Mouse (Mus musculus) stomach, embryonic 14.5 days (tissue): ENCODE data around the gene Ethe1. TPM values are rescaled to one million over a fixed set of nuclear protein-coding genes. Genes with fewer than 3 reads are reported as not detected.

Source experiments
- ATAC-seq: fragments of 200-750 bp; cut with Nextera tagmentation; 2 replicates; pipeline ENCODE4 v1.8.0; 2017; ENCODE audit warnings: low read depth, moderate TSS enrichment; ENCODE audit not compliant: insufficient number of reproducible peaks, insufficient read depth, low FRiP score
- H3K27ac ChIP-seq: fragments of 300-500 bp; sonication (generic); 2 replicates; pipeline ENCODE4 v1.5.1; 2014; ENCODE audit warnings: mild to moderate bottlenecking, low read length, moderate library complexity, mixed read lengths
- H3K27me3 ChIP-seq: fragments of 300-500 bp; sonication (generic); 2 replicates; pipeline ENCODE4 v1.6.1; 2014; ENCODE audit warnings: low read length, control low read depth, mixed read lengths; ENCODE audit not compliant: control insufficient read depth, insufficient read depth
- H3K36me3 ChIP-seq: fragments of 300-500 bp; sonication (generic); 2 replicates; pipeline ENCODE4 v1.6.1; 2014; ENCODE audit warnings: mild to moderate bottlenecking, control low read depth, low read length, moderate library complexity, mixed read lengths; ENCODE audit not compliant: control insufficient read depth, insufficient read depth
- H3K4me1 ChIP-seq: fragments of 300-500 bp; sonication (generic); 2 replicates; pipeline ENCODE4 v1.6.1; 2014; ENCODE audit warnings: low read length, control low read depth, mixed read lengths; ENCODE audit not compliant: control insufficient read depth, insufficient read depth
- H3K4me2 ChIP-seq: fragments of 300-500 bp; sonication (generic); replicated peaks from 2 replicates; pipeline ENCODE4 v1.6.1; 2014; ENCODE audit warnings: low read depth, low read length, control low read depth
- H3K4me3 ChIP-seq: fragments of 300-500 bp; sonication (generic); 2 replicates; pipeline ENCODE4 v1.5.1; 2014; ENCODE audit warnings: low read depth, low read length, control low read depth
- H3K9ac ChIP-seq: fragments of 300-500 bp; sonication (generic); replicated peaks from 2 replicates; pipeline ENCODE4 v1.6.1; 2014; ENCODE audit warnings: low read depth, mild to moderate bottlenecking, control low read depth, low read length, moderate library complexity, mixed read lengths
- H3K9me3 ChIP-seq: fragments of 300-500 bp; sonication (generic); 2 replicates; pipeline ENCODE4 v1.6.1; 2016; ENCODE audit warnings: low read depth, low read length, control low read depth; ENCODE audit not compliant: control insufficient read depth
- WGBS: fragments of 180-500 bp; shearing (Covaris S2); extraction: QIAGEN DNeasy Blood & Tissue Kit; methylation state at CpG from one replicate; pipeline ENCODE4 v1.1.7; 2014; 5-methylcytosine and 5-hydroxymethylcytosine counted together
- polyA plus RNA-seq: library from polyadenylated mRNA; unstranded; fragments of >200 nt; fragmentation: Nextera tagmentation; extraction: Ambion mirVana; gene quantifications from 2 replicates; pipeline ENCODE4 v1.2.1, GENCODE M21; 2014

Gene Ethe1
- polyA plus RNA-seq, 1 experiment from 2014 or later: 40.1 TPM

DNA sequence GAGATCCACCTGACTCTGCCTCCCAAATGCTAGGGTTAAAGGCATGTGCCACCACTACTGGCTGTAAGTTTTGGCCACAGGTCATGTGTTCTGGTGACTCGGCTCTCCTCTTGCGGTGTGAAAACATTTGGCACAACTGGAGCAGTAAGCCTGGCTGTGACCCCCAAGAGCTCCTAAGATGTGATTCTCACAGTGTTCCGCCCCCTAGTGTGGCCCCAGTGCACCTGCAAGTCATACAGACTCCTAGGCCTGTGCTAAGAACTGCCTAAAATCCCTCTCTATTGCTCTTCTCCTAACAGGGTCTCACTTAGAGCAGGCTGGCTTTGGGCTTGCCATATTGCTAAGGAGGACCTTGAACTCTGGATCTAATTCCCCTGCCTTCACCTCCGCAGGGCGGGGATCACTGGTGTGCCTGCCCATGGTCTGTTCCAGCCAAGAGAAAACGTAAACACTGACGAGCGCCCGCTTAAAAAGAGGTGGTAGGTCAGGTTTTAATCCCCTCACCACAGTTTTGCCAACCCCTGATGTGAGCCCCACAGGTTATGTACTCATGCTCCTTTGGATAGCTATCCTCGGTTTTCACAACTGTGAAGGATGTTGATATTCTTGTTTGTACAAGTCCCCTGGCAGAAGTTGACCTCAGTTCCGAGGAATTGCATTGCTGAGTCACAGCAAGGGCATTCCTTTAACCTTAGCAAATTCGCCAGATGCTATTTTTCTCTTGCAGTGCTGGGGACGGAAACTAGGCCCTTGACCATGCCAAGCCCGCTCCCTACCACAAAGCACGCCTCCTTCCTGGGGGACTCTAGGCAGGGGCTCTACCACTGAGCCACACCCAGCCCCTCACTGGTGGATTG, 12.1 kb downstream of the Ethe1 start:
- WGBS: 57% methylated on average over 15 of the region's 15 CpGs
- H3K4me2 ChIP-seq: no peak overlapping the region
- no peak overlapping the region for H3K9ac ChIP-seq
- H3K27me3 ChIP-seq: no peaks in the 10 kb centered on the region
- no peak overlapping the region for H3K27ac ChIP-seq
- no peaks in the 10 kb centered on the region for H3K9me3 ChIP-seq
- no peak overlapping the region for H3K4me3 ChIP-seq
- ATAC-seq: no peak
- H3K4me1 ChIP-seq: peaks cover 7% of the 10 kb centered on the region; the same call in 1 of the 2 replicates
- no peaks in the 10 kb centered on the region for H3K36me3 ChIP-seq

DNA sequence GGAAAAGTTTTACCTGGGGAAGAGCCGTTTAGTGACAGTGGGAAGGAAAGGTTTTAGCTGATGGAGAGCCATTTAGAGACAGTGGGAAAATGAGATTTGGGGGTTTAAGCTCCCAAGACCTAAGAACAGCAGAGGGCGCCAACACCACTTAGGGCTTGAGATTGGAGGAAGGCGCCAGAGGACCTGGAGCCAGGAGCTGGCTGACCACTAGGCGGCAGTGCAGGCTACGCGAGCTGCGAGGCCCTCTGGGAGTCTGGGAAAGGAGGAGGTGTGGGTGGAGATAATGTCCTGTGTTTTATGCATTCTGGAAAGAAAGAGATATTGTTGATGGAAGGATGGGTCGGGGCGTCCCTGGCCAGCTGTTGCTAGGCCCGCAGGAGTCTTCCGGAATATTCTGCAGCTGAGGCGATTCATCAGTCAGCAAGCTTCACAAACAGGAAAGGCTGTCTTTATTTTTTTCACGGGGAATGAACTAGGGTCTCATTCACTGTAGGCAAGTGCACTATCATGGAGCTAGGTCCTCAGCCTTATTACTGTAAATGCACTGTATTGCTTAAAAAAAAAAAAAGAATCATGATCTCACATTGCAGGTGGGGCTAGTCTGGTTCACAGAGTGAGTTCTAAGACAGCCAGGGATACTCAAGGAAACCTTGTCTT, 13.7 kb downstream of the Ethe1 start:
- peak; percentile 88; the same call in 1 of the 2 replicates for ATAC-seq
- Histone ChIP-seq H3K4me1 (no peaks in the 10 kb centered on the region), H3K9ac (no peak overlapping the region), H3K4me3 (no peak overlapping the region), H3K27ac (no peak overlapping the region), H3K27me3 (no peaks in the 10 kb centered on the region), H3K9me3 (no peaks in the 10 kb centered on the region), H3K36me3 (no peaks in the 10 kb centered on the region), H3K4me2 (peak overlapping the region; percentile 30)
- 6% methylated on average over 13 of the region's 13 CpGs for WGBS

DNA sequence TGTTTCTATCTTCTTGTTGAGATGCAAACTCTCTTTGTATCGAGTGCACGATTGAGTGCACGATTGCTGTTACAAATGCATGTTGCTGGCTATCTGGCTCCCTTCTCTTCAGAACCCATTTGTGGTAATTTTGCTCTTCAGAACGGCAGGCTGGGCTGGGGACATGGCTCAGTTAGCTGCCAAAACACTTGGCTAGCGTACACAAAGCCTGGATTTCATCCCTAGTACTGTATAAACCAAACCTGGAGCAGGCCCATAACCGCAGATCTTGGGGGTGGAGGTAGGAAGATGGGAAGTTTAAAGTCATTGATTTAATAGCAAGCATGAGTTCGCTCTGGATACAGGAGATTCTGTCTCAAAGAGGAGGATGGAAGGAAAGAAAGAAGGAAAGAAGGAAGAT, 18.2 kb downstream of the Ethe1 start:
- Histone ChIP-seq H3K4me2 (no peak overlapping the region), H3K27me3 (0 out of 2 replicates have a peak, but pooled peaks cover 3% of the 10 kb centered on the region), H3K27ac (no peak overlapping the region), H3K36me3 (no peaks in the 10 kb centered on the region), H3K9ac (no peak overlapping the region), H3K9me3 (no peaks in the 10 kb centered on the region), H3K4me1 (peaks cover 5% of the 10 kb centered on the region; the same call in 1 of the 2 replicates), H3K4me3 (no peak overlapping the region)
- WGBS: 82% methylated on average over 7 of the region's 7 CpGs
- ATAC-seq: no peak

DNA sequence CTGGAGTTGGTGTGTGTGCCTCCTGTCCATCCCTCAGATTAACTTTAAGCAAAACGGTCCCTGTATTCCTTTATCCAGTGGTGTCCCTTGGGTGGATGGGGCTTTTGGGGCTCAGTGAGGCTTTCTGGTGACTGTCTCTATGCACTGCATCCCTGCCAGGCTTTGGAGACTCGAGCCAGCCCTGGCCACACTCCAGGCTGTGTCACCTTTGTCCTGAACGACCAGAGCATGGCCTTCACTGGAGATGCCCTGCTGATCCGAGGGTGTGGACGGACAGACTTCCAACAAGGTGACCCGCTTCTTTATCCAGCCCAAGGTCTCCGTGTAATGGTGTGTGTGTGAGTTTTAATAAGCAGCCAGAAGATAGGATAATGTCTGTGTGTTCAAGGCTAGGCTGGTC, 18.7 kb downstream of the Ethe1 start:
- ATAC-seq: no peak
- peaks cover 6% of the 10 kb centered on the region; the same call in 1 of the 2 replicates for H3K4me1 ChIP-seq

DNA sequence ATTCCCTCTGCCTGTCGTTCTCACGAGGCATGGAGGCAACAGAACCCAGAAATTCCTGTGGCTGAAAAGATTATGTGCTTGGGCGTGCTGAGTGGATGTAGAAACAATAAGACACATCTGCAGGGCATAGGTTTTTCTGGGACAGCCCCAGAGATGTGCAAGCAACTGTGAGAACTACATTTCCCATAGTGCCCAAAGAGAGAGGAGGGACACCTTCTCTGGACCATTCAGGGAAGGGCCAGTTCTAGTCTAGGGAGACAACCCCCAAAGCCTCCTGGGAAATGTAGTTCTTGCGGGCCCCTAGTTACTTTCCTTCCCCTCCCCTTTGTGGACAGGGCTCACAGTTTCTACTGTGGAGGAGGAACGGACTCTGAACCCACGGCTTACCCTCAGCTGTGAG, 20.7 kb downstream of the Ethe1 start:
- ATAC-seq: peak; percentile 54
- Histone ChIP-seq H3K27me3 (0 out of 2 replicates have a peak, but pooled peaks cover 14% of the 10 kb centered on the region), H3K4me1 (peaks cover 12% of the 10 kb centered on the region; the same call in 1 of the 2 replicates), H3K36me3 (no peaks in the 10 kb centered on the region), H3K4me3 (no peak overlapping the region), H3K9ac (no peak overlapping the region), H3K27ac (no peak overlapping the region), H3K4me2 (no peak overlapping the region), H3K9me3 (no peaks in the 10 kb centered on the region)
- WGBS: 46% methylated on average over 6 of the region's 6 CpGs

More for the DNA sequence above, 18.7 kb downstream of the Ethe1 start:
- no peaks in the 10 kb centered on the region for H3K36me3 ChIP-seq
- H3K27me3 ChIP-seq: 0 out of 2 replicates have a peak, but pooled peaks cover 3% of the 10 kb centered on the region
- no peak overlapping the region for H3K9ac ChIP-seq
- H3K9me3 ChIP-seq: no peaks in the 10 kb centered on the region
- no peak overlapping the region for H3K27ac ChIP-seq
- no peak overlapping the region for H3K4me2 ChIP-seq
- H3K4me3 ChIP-seq: no peak overlapping the region
- WGBS: 82% methylated on average over 7 of the region's 7 CpGs

DNA sequence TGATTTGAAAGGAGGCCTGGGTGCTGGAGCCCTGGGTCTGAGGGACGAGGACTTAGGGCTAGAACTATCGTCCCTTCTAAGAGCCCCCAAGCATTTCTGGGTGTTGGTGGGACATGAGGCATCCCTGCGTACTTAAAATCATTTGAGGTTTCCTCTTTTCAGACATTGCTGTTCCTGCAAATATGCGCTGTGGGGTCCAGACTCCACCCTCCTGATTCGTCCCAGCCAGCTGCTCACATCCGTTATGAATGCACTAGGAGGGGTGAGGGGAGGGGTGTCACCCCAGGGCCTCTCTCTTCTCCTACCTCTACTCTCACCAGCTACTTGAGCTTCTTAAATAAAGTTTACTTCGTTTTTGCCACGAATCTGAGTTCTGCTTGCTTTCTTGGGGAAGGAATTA, 21.2 kb downstream of the Ethe1 start:
- Histone ChIP-seq H3K27ac (no peak overlapping the region), H3K27me3 (peaks cover 19% of the 10 kb centered on the region; the same call in 1 of the 2 replicates), H3K4me1 (peaks cover 12% of the 10 kb centered on the region; the same call in 1 of the 2 replicates), H3K9me3 (no peaks in the 10 kb centered on the region), H3K4me3 (no peak overlapping the region), H3K4me2 (no peak overlapping the region), H3K9ac (no peak overlapping the region), H3K36me3 (no peaks in the 10 kb centered on the region)
- WGBS: 67% methylated on average over 8 of the region's 8 CpGs
- ATAC-seq: no peak

DNA sequence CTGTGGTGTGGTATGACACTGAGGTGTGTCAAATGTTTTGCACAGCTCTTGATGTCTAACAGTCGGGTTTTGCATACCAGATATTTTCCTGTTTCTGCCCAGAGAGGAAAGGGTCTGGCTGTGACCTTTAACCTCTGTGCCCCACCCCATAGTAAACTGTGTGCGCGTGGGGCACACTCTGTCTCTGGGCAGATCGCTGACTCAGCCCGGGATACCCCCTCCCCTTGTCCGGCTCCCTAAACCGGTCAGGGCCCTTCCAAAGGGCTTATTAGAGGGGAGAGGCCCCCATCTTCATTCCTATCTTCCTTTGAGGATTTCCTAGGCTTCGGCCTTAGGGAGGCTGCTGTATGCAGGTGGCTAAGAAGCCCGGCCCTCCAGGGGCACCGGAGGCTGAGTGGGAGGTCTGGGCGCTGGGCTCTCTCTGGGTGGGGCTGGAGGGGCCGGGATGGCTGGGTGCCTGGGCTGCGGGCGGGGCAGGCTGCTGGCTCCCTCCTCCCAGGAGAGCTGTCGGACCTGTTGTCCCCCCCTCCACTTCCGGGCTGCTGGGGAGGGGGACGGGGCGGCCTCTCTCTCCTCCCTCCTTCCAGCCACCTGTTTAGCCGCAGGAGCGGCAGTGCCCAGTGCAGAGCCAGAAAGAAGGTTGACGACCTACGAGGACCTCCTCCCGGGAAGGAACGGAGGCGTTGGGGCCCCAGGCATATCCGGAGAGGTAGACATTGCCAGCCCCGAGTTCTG, 23.0 kb downstream of the Ethe1 start, which contains the start of gene Phldb3:
Gene Phldb3 (plus strand): TSS at position 620 of the 735 bp plus-strand sequence.
- 0 out of 2 replicates have a peak within 1 kb of the TSS, but pooled peaks have one; percentile 25 for H3K9ac ChIP-seq
- H3K27ac ChIP-seq: peak within 1 kb of the TSS; percentile 82
- no peaks in the 10 kb centered on the region for H3K36me3 ChIP-seq
- peak within 1 kb of the TSS; percentile 43 for H3K4me3 ChIP-seq
- peaks cover 12% of the 10 kb centered on the region; the same call in 1 of the 2 replicates for H3K4me1 ChIP-seq
- peak within 1 kb of the TSS; percentile 78 for H3K4me2 ChIP-seq
- peaks cover 19% of the 10 kb centered on the region; the same call in 1 of the 2 replicates for H3K27me3 ChIP-seq
- peak; percentile 62 for ATAC-seq
- H3K9me3 ChIP-seq: no peaks in the 10 kb centered on the region
- 3% methylated on average over 27 of the region's 27 CpGs for WGBS
